Mouse (Mus musculus) adipocyte (in vitro differentiated cells): Measurements from ENCODE around the gene Aqp7.

Experiments
- DNase-seq: peaks from one replicate; pipeline ENCODE4 v3.0.0-alpha.2; 2016; ENCODE audit warnings: low spot score

The Aqp7 gene

GRCm38 (mm10) chr4:41057361-41057760 lies 9.4 kb upstream of the Aqp7 start:
- DNase-seq: no peak

GRCm38 (mm10) chr4:41056742-41057332 lies 8.9 kb upstream of the Aqp7 start:
- no peak for DNase-seq

GRCm38 (mm10) chr4:41056253-41056652 lies 8.3 kb upstream of the Aqp7 start:
- peak; percentile 38 for DNase-seq

GRCm38 (mm10) chr4:41055111-41055510 lies 7.2 kb upstream of the Aqp7 start:
- no peak for DNase-seq

GRCm38 (mm10) chr4:41051781-41052180 lies 3.8 kb upstream of the Aqp7 start:
- DNase-seq: no peak

GRCm38 (mm10) chr4:41050726-41051675 lies 3.1 kb upstream of the Aqp7 start:
- DNase-seq: peak; percentile 97

- no peak for DNase-seq
Observed at GRCm38 (mm10) chr4:41048926-41049325, 987 bp upstream of the Aqp7 start.

- DNase-seq: no peak
Observed at GRCm38 (mm10) chr4:41046254-41046795, 1.6 kb downstream of the Aqp7 start.

- DNase-seq: no peak
Observed at GRCm38 (mm10) chr4:41045288-41045687, 2.7 kb downstream of the Aqp7 start.

- DNase-seq: no peak
Observed at GRCm38 (mm10) chr4:41043961-41044360, 4.0 kb downstream of the Aqp7 start.

GRCm38 (mm10) chr4:41042880-41043279 lies 5.1 kb downstream of the Aqp7 start:
- no peak for DNase-seq

- peak; percentile 82 for DNase-seq
Observed at GRCm38 (mm10) chr4:41040983-41041382, 7.0 kb downstream of the Aqp7 start.

GRCm38 (mm10) chr4:41037942-41038341 lies 10.0 kb downstream of the Aqp7 start:
- DNase-seq: no peak

- no peak for DNase-seq
Observed at GRCm38 (mm10) chr4:41031242-41031641, 16.7 kb downstream of the Aqp7 start.

- DNase-seq: no peak
Observed at GRCm38 (mm10) chr4:41029372-41029771, 18.6 kb downstream of the Aqp7 start.

GRCm38 (mm10) chr4:41028272-41028671 lies 19.7 kb downstream of the Aqp7 start:
- peak; percentile 50 for DNase-seq

GRCm38 (mm10) chr4:41027872-41028271 lies 20.1 kb downstream of the Aqp7 start:
- DNase-seq: no peak

GRCm38 (mm10) chr4:41026086-41026787 lies 21.7 kb downstream of the Aqp7 start:
- DNase-seq: no peak

GRCm38 (mm10) chr4:41021094-41021493 lies 26.8 kb downstream of the Aqp7 start:
- no peak for DNase-seq

- no peak for DNase-seq
Observed at GRCm38 (mm10) chr4:41015798-41016197, 32.1 kb downstream of the Aqp7 start.

- DNase-seq: no peak
Observed at GRCm38 (mm10) chr4:41013351-41013750, 34.6 kb downstream of the Aqp7 start.

- no peak for DNase-seq
Observed at GRCm38 (mm10) chr4:41000842-41001639, 46.9 kb downstream of the Aqp7 start.
